Mouse (Mus musculus): ENCODE results near the gene Ispd. TPM values are rescaled to one million over a fixed set of nuclear protein-coding genes. Genes with fewer than 3 reads are reported as not detected.

Gene Ispd
- polyA plus RNA-seq, 1 experiment from 2014 or later = 2.1 TPM

DNA sequence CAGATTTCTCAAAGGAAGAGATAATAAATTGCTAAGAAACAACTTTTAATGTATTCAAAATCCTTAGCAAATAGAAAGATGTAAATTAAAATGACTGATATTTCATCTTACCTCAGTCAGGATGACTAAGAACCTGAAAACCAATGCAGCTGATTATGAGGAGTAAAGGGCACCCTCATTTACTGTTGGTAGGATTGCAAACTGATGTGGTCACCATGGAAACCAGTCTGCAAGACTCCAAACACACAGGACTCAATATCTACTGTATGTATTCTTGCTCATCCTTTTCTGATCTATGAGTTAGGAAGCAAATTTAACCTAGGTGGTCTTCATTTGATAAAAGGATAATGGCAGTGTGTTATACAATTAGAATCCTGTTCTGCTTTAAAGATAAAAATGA lies 246.0 kb downstream of the Ispd start:
- Histone ChIP-seq H3K4me1 (ENCODE audit: insufficient read depth) (no peaks in the 10 kb centered on the region), H3K9ac (replicated peaks) (no peak overlapping the region), H3K4me3 (ENCODE audit: low read depth, low read length) (no peak overlapping the region), H3K27ac (ENCODE audit: low read depth) (no peak overlapping the region), H3K4me2 (ENCODE audit: low read depth, low read length) (no peak overlapping the region), H3K27me3 (ENCODE audit: insufficient read depth, low read length) (no peaks in the 10 kb centered on the region), H3K36me3 (replicated peaks; ENCODE audit: insufficient read depth, low read length) (no peaks in the 10 kb centered on the region), H3K9me3 (ENCODE audit: low read length) (no peaks in the 10 kb centered on the region)
- DNase-seq (no peak), ATAC-seq (no peak)
- no peak for TF ChIP-seq EP300 (IDR thresholded peaks at IDR 0.05; ENCODE audit: low read depth)
- no peak for TF ChIP-seq CTCF (IDR thresholded peaks at IDR 0.05; ENCODE audit: low read depth)

- Histone ChIP-seq H3K9ac (replicated peaks) (no peak overlapping the region), H3K4me1 (ENCODE audit: insufficient read depth) (no peaks in the 10 kb centered on the region), H3K27ac (ENCODE audit: low read depth) (no peak overlapping the region), H3K27me3 (ENCODE audit: insufficient read depth, low read length) (no peaks in the 10 kb centered on the region), H3K9me3 (ENCODE audit: low read length) (no peaks in the 10 kb centered on the region), H3K4me3 (ENCODE audit: low read depth, low read length) (no peak overlapping the region), H3K4me2 (ENCODE audit: low read depth, low read length) (no peak overlapping the region), H3K36me3 (replicated peaks; ENCODE audit: insufficient read depth, low read length) (no peaks in the 10 kb centered on the region)
- no peak for ATAC-seq
- TF ChIP-seq CTCF (IDR thresholded peaks at IDR 0.05; ENCODE audit: low read depth) (no peak), EP300 (IDR thresholded peaks at IDR 0.05; ENCODE audit: low read depth) (no peak)
- DNase-seq = no peak
- 31% methylated on average over 1 of the region's 1 CpGs for whole genome bisulfite sequencing (ENCODE audit: insufficient replicate concordance)
Measured at GRCm38 (mm10) chr12:36632427-36632826, 251.2 kb downstream of the Ispd start.

- H3K27ac ChIP-seq (ENCODE audit: low read depth) = no peak overlapping the region
- H3K27me3 ChIP-seq (ENCODE audit: insufficient read depth, low read length) = no peaks in the 10 kb centered on the region
- H3K4me1 ChIP-seq (ENCODE audit: insufficient read depth) = no peaks in the 10 kb centered on the region
- TF ChIP-seq EP300 (IDR thresholded peaks at IDR 0.05; ENCODE audit: low read depth) (no peak), CTCF (IDR thresholded peaks at IDR 0.05; ENCODE audit: low read depth) (no peak)
- H3K4me3 ChIP-seq (ENCODE audit: low read depth, low read length) = no peak overlapping the region
- ATAC-seq = no peak
- WGBS (ENCODE audit: insufficient replicate concordance) = 65% methylated on average over 4 of the region's 4 CpGs
- no peak for DNase-seq
- H3K9ac ChIP-seq (replicated peaks) = no peak overlapping the region
- no peaks in the 10 kb centered on the region for H3K36me3 ChIP-seq (replicated peaks; ENCODE audit: insufficient read depth, low read length)
- H3K9me3 ChIP-seq (ENCODE audit: low read length) = no peaks in the 10 kb centered on the region
- H3K4me2 ChIP-seq (ENCODE audit: low read depth, low read length) = no peak overlapping the region
Measured at GRCm38 (mm10) chr12:36647514-36647913, 266.3 kb downstream of the Ispd start.

GRCm38 (mm10) chr12:36662496-36662895 lies 281.2 kb downstream of the Ispd start:
- no peak overlapping the region for H3K4me2 ChIP-seq (ENCODE audit: low read depth, low read length)
- H3K36me3 ChIP-seq (replicated peaks; ENCODE audit: insufficient read depth, low read length) = no peaks in the 10 kb centered on the region
- WGBS (ENCODE audit: insufficient replicate concordance) = 62% methylated on average over 7 of the region's 7 CpGs
- no peak overlapping the region for H3K27ac ChIP-seq (ENCODE audit: low read depth)
- ATAC-seq (no peak), DNase-seq (no peak)
- H3K27me3 ChIP-seq (ENCODE audit: insufficient read depth, low read length) = no peaks in the 10 kb centered on the region
- no peak overlapping the region for H3K4me3 ChIP-seq (ENCODE audit: low read depth, low read length)
- no peaks in the 10 kb centered on the region for H3K4me1 ChIP-seq (ENCODE audit: insufficient read depth)
- H3K9ac ChIP-seq (replicated peaks) = no peak overlapping the region
- TF ChIP-seq EP300 (IDR thresholded peaks at IDR 0.05; ENCODE audit: low read depth) (no peak), CTCF (IDR thresholded peaks at IDR 0.05; ENCODE audit: low read depth) (no peak)
- no peaks in the 10 kb centered on the region for H3K9me3 ChIP-seq (ENCODE audit: low read length)

DNA sequence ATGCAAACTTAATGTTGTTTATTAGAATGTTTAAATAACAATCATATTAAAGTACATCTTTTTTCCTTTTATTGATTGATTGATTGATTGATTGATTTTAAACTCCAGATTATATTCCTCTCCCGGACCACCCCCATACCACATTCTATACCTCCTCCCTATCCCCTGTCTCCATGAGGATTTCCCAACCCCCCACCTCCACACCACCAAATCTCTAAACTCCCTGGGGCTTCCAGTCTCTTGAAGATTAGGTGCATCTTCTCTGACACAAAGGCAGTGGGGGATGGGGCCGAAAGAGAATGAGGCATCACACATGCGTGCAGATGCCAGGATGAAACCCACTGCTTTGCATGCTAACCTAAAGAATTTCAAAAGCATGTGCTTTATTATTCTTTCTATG lies 283.5 kb downstream of the Ispd start:
- no peak overlapping the region for H3K4me3 ChIP-seq (ENCODE audit: low read depth, low read length)
- DNase-seq = no peak
- H3K36me3 ChIP-seq (replicated peaks; ENCODE audit: insufficient read depth, low read length) = no peaks in the 10 kb centered on the region
- no peaks in the 10 kb centered on the region for H3K4me1 ChIP-seq (ENCODE audit: insufficient read depth)
- H3K27ac ChIP-seq (ENCODE audit: low read depth) = no peak overlapping the region
- no peak for TF ChIP-seq CTCF (IDR thresholded peaks at IDR 0.05; ENCODE audit: low read depth)
- no peak for TF ChIP-seq EP300 (IDR thresholded peaks at IDR 0.05; ENCODE audit: low read depth)
- H3K9ac ChIP-seq (replicated peaks) = no peak overlapping the region
- H3K9me3 ChIP-seq (ENCODE audit: low read length) = no peaks in the 10 kb centered on the region
- H3K4me2 ChIP-seq (ENCODE audit: low read depth, low read length) = no peak overlapping the region
- 67% methylated on average over 3 of the region's 3 CpGs for WGBS (ENCODE audit: insufficient replicate concordance)
- ATAC-seq = no peak
- no peaks in the 10 kb centered on the region for H3K27me3 ChIP-seq (ENCODE audit: insufficient read depth, low read length)

DNA sequence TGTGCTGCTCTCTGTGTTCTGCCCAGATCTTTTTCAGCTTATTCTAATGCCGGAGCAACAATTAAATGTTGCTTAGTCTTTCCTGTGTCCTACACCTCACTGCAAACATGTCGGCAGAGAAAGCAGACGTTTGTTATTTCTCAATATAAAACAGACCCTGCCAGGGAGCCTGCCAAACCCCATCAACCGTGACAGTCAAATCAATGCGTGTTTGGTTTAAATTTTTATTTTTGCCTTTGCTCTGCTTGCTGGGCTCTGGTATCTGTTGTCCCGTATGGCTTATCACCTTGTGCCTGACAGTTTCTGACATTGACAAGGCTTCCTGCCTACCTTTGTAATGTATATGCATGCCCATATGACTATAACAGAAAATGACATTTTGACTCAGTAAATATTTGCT lies 285.5 kb downstream of the Ispd start:
- TF ChIP-seq CTCF (IDR thresholded peaks at IDR 0.05; ENCODE audit: low read depth) = no peak
- no peak for TF ChIP-seq EP300 (IDR thresholded peaks at IDR 0.05; ENCODE audit: low read depth)
- no peak for ATAC-seq
- WGBS (ENCODE audit: insufficient replicate concordance) = 55% methylated on average over 6 of the region's 6 CpGs

More for the DNA sequence above, 285.5 kb downstream of the Ispd start:
- H3K9ac ChIP-seq (replicated peaks) = no peak overlapping the region
- H3K27ac ChIP-seq (ENCODE audit: low read depth) = no peak overlapping the region
- no peak for DNase-seq
- H3K9me3 ChIP-seq (ENCODE audit: low read length) = no peaks in the 10 kb centered on the region
- no peak overlapping the region for H3K4me2 ChIP-seq (ENCODE audit: low read depth, low read length)
- no peaks in the 10 kb centered on the region for H3K36me3 ChIP-seq (replicated peaks; ENCODE audit: insufficient read depth, low read length)
- no peaks in the 10 kb centered on the region for H3K4me1 ChIP-seq (ENCODE audit: insufficient read depth)
- H3K4me3 ChIP-seq (ENCODE audit: low read depth, low read length) = no peak overlapping the region
- H3K27me3 ChIP-seq (ENCODE audit: insufficient read depth, low read length) = no peaks in the 10 kb centered on the region

Measured in liver, postnatal 0 days (tissue).